Mouse (Mus musculus) embryonic fibroblast, embryonic 13.5 days (primary cell): ENCODE measurements at regions not wholly inside any gene's neighbourhood (a gene's known extent, or its start where the extent isn't known, plus 50 kb on each side); places are given as distances from the start of the nearest gene placed in this dataset.

Source experiments
- CTCF ChIP-seq: IDR thresholded peaks from 2 replicates; pipeline ENCODE4 v1.5.1; 2011; ENCODE audit warnings: mild to moderate bottlenecking, control low read depth, low read length, moderate library complexity, borderline replicate concordance; ENCODE audit not compliant: insufficient read depth
- POLR2A ChIP-seq: IDR thresholded peaks from 2 replicates; pipeline ENCODE4 v1.6.1; 2011; ENCODE audit warnings: low read depth, mild to moderate bottlenecking, control low read depth, low read length, moderate library complexity

GRCm38 (mm10) chr12:96351143-96351542, 659.1 kb downstream of the Flrt2 start:
- TF ChIP-seq POLR2A (no peak), CTCF (no peak)
